Mouse (Mus musculus): ENCODE results near the gene Bcas3. TPM values are rescaled to one million over a fixed set of nuclear protein-coding genes. Genes with fewer than 3 reads are reported as not detected.

Bcas3 gene
- total and polyA plus RNA-seq, 3 experiments = 20.1 to 61.0 (median 41.3) TPM

DNA sequence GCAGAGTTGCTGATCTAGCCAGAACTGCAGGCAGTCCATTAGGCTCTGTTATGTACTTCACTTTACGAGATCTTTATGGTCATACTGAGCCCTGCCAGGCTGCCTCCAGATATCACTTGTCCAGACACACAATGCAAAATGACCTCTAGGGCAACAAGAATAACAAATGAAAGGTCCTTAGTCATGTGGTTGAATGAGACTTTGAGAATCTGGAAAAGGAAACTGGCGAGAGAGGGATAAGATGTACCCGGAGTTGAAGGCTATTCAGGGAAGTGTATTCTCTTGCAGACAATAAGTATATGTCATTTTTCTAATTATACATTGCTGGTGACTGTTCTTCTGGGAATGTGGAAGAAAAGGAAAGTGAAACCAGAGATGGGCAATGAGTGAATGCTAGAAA, 218.1 kb downstream of the Bcas3 start:
- Histone ChIP-seq H3K9me3 (replicated peaks) (no peaks in the 10 kb centered on the region), H3K4me1 (ENCODE audit: insufficient read depth, low read depth, low read length) (0 out of 2 replicates have a peak, but pooled peaks cover 2% of the 10 kb centered on the region), H3K27me3 (ENCODE audit: insufficient read depth, low read length) (peaks cover 6% of the 10 kb centered on the region), H3K4me3 (ENCODE audit: low read depth, low read length) (no peak overlapping the region), H3K36me3 (replicated peaks) (no peaks in the 10 kb centered on the region)
- ATAC-seq (ENCODE audit: extremely low read depth, insufficient number of reproducible peaks, low FRiP score, poor library complexity, severe bottlenecking) (no peak), DNase-seq (ENCODE audit: low spot score) (no peak)
- TF ChIP-seq TAL1 (conservative IDR thresholded peaks at IDR 0.05; ENCODE audit: low read depth, low read length) = no peak
- TF ChIP-seq GATA2 (IDR thresholded peaks at IDR 0.05; ENCODE audit: borderline replicate concordance, low read depth, low read length) = no peak
- TF ChIP-seq POLR2AphosphoS5 (IDR thresholded peaks at IDR 0.05; ENCODE audit: insufficient replicate concordance, low read depth, low read length) = no peak
- no peak for TF ChIP-seq CTCF (IDR thresholded peaks at IDR 0.05; ENCODE audit: low read depth, low read length)
- TF ChIP-seq GATA1 (IDR thresholded peaks at IDR 0.05; ENCODE audit: borderline replicate concordance, low read length) = no peak

DNA sequence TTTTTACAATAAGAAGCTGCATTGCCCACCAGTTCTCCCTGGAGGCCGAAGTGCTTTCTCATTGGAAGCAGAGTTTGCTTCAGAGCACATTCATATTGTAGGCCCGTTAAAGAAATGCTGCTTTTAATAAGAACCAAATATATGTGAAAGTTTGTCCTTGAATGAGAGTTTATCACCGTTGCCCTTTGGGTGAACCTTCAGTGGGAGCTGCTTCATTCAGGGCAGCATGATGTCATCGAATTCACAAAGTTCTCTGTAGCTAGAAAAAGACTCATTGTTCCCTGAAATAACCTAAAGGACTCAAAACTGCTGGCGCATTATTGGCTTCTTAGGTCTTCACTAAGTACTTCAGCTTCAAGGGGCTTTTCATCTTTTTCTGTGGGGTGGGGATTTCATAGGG, 219.0 kb downstream of the Bcas3 start:
- no peak for ATAC-seq (ENCODE audit: extremely low read depth, insufficient number of reproducible peaks, low FRiP score, poor library complexity, severe bottlenecking)
- Histone ChIP-seq H3K4me1 (ENCODE audit: insufficient read depth, low read depth, low read length) (0 out of 2 replicates have a peak, but pooled peaks cover 2% of the 10 kb centered on the region), H3K27me3 (ENCODE audit: insufficient read depth, low read length) (peaks cover 6% of the 10 kb centered on the region), H3K9me3 (replicated peaks) (no peaks in the 10 kb centered on the region), H3K36me3 (replicated peaks) (no peaks in the 10 kb centered on the region), H3K4me3 (ENCODE audit: low read depth, low read length) (no peak overlapping the region)
- no peak for TF ChIP-seq GATA2 (IDR thresholded peaks at IDR 0.05; ENCODE audit: borderline replicate concordance, low read depth, low read length)
- TF ChIP-seq CTCF (IDR thresholded peaks at IDR 0.05; ENCODE audit: low read depth, low read length) = no peak
- no peak for TF ChIP-seq GATA1 (IDR thresholded peaks at IDR 0.05; ENCODE audit: borderline replicate concordance, low read length)
- no peak for TF ChIP-seq TAL1 (conservative IDR thresholded peaks at IDR 0.05; ENCODE audit: low read depth, low read length)
- no peak for TF ChIP-seq POLR2AphosphoS5 (IDR thresholded peaks at IDR 0.05; ENCODE audit: insufficient replicate concordance, low read depth, low read length)
- no peak for DNase-seq (ENCODE audit: low spot score)

DNA sequence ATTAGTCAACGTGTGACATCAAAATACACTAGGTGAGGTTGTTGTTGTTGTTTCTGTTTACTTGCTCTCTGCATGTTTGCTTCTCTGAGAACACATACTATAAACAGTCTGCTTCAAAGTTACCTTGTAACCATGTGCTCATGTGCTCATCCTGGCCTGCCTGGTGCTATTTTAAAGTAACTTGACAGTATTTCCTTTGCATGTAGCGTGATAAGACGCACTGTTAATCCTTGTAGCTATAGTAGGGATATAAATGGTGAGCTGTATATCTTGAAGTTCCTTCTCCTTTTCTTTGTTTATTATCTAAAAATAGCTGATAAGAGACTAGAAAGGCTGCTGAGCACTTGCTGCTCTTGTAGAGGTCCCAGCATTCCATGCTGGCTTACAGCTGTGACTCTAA, 219.6 kb downstream of the Bcas3 start:
- no peak overlapping the region for H3K4me3 ChIP-seq (ENCODE audit: low read depth, low read length)
- DNase-seq (ENCODE audit: low spot score) = no peak
- TF ChIP-seq POLR2AphosphoS5 (IDR thresholded peaks at IDR 0.05; ENCODE audit: insufficient replicate concordance, low read depth, low read length) (no peak), CTCF (IDR thresholded peaks at IDR 0.05; ENCODE audit: low read depth, low read length) (no peak), GATA1 (IDR thresholded peaks at IDR 0.05; ENCODE audit: borderline replicate concordance, low read length) (no peak), TAL1 (conservative IDR thresholded peaks at IDR 0.05; ENCODE audit: low read depth, low read length) (no peak), GATA2 (IDR thresholded peaks at IDR 0.05; ENCODE audit: borderline replicate concordance, low read depth, low read length) (no peak)
- no peak for ATAC-seq (ENCODE audit: extremely low read depth, insufficient number of reproducible peaks, low FRiP score, poor library complexity, severe bottlenecking)
- H3K4me1 ChIP-seq (ENCODE audit: insufficient read depth, low read depth, low read length) = 0 out of 2 replicates have a peak, but pooled peaks cover 2% of the 10 kb centered on the region
- no peaks in the 10 kb centered on the region for H3K36me3 ChIP-seq (replicated peaks)
- no peaks in the 10 kb centered on the region for H3K9me3 ChIP-seq (replicated peaks)
- H3K27me3 ChIP-seq (ENCODE audit: insufficient read depth, low read length) = peaks cover 3% of the 10 kb centered on the region

DNA sequence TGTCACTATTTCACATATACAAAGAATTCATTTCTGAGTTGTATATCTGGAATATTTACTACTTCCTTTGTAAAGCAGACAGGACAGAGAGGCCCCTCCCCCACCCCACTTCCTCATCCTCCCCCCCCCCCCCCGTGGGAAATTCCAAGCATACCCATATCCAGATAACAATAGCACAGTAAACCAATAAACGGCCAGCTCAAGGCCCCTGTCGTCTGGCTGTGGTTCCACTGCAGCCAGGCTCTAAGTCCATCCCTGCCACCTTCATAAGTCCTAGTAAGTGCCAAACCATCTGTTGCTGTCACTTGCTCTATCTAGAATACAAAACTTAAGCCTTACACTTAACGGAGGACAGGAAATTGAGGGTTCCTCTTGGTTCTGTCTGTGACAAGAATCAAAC, 221.5 kb downstream of the Bcas3 start:
- H3K36me3 ChIP-seq (replicated peaks) = no peaks in the 10 kb centered on the region
- no peaks in the 10 kb centered on the region for H3K27me3 ChIP-seq (ENCODE audit: insufficient read depth, low read length)
- no peak for DNase-seq (ENCODE audit: low spot score)
- H3K4me3 ChIP-seq (ENCODE audit: low read depth, low read length) = no peak overlapping the region
- no peak for ATAC-seq (ENCODE audit: extremely low read depth, insufficient number of reproducible peaks, low FRiP score, poor library complexity, severe bottlenecking)
- no peaks in the 10 kb centered on the region for H3K9me3 ChIP-seq (replicated peaks)
- TF ChIP-seq TAL1 (conservative IDR thresholded peaks at IDR 0.05; ENCODE audit: low read depth, low read length) (no peak), POLR2AphosphoS5 (IDR thresholded peaks at IDR 0.05; ENCODE audit: insufficient replicate concordance, low read depth, low read length) (no peak), GATA2 (IDR thresholded peaks at IDR 0.05; ENCODE audit: borderline replicate concordance, low read depth, low read length) (no peak), GATA1 (IDR thresholded peaks at IDR 0.05; ENCODE audit: borderline replicate concordance, low read length) (no peak), CTCF (IDR thresholded peaks at IDR 0.05; ENCODE audit: low read depth, low read length) (no peak)
- H3K4me1 ChIP-seq (ENCODE audit: insufficient read depth, low read depth, low read length) = 0 out of 2 replicates have a peak, but pooled peaks cover 2% of the 10 kb centered on the region

DNA sequence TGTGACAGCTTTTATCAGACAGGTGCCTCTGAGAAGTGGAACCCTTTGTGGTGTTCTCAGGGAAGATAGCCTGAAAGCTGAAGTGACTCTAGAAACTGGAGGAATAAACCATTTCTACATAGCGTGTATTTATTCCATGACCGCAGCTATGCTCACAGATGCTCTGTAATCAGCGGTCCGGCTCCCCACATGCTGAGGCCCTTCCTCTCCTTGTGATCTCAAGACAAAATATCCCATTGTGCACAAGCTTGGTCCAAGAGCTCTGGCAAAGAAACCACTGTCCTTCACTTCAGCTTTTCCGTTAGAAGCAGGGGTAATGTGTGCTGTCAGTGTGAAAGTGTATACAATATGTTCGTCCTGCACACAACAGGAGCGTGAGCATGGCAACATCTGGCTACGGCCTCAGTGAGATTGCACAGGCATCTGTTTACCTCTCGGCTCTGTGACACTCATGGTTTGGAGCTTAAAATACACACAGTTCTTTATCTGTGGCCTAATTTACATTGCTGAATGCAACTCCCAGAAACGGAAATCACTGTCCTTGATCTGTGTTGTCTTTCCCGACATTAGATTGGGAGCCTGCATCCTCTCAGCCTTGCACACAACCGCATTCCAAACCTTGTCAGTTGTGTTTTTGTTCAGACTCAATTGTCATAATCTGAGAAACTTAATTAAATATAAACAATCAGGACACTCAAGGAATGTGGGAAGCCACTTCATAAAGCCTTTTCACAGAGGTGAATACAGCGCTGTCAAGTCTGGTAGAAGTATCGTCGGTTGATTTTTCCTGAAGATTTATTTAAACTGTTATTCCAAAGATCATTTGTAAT, 225.1 kb downstream of the Bcas3 start:
- ATAC-seq (ENCODE audit: extremely low read depth, insufficient number of reproducible peaks, low FRiP score, poor library complexity, severe bottlenecking) = no peak
- TF ChIP-seq CTCF (IDR thresholded peaks at IDR 0.05; ENCODE audit: low read depth, low read length) (no peak), GATA1 (IDR thresholded peaks at IDR 0.05; ENCODE audit: borderline replicate concordance, low read length) (no peak), GATA2 (IDR thresholded peaks at IDR 0.05; ENCODE audit: borderline replicate concordance, low read depth, low read length) (no peak), TAL1 (conservative IDR thresholded peaks at IDR 0.05; ENCODE audit: low read depth, low read length) (no peak), POLR2AphosphoS5 (IDR thresholded peaks at IDR 0.05; ENCODE audit: insufficient replicate concordance, low read depth, low read length) (no peak)

DNA sequence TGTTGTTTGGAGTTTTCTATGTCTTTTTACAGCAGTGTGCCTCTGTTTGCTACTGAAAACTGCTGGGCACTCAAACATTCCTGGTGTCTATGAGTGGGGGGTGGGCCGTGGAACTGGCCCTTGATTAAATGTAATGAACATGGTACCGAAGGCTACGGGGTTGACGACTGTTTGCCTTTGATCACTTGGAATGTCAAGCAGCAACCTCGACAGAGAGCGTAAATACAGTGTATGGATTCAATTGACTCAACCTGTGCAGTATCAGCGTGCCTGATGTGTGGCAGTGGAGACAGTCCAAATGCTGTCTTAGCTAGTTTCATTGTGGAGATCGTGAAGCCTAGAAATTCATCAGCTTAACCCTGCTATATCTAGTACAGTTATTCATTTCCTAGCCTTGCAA, 231.1 kb downstream of the Bcas3 start:
- ATAC-seq (ENCODE audit: extremely low read depth, insufficient number of reproducible peaks, low FRiP score, poor library complexity, severe bottlenecking) (no peak), DNase-seq (ENCODE audit: low spot score) (no peak)
- Histone ChIP-seq H3K4me1 (ENCODE audit: insufficient read depth, low read depth, low read length) (no peaks in the 10 kb centered on the region), H3K4me3 (ENCODE audit: low read depth, low read length) (no peak overlapping the region), H3K36me3 (replicated peaks) (peaks cover 3% of the 10 kb centered on the region), H3K27me3 (ENCODE audit: insufficient read depth, low read length) (no peaks in the 10 kb centered on the region), H3K9me3 (replicated peaks) (no peaks in the 10 kb centered on the region)
- no peak for TF ChIP-seq GATA1 (IDR thresholded peaks at IDR 0.05; ENCODE audit: borderline replicate concordance, low read length)
- TF ChIP-seq TAL1 (conservative IDR thresholded peaks at IDR 0.05; ENCODE audit: low read depth, low read length) = no peak
- TF ChIP-seq GATA2 (IDR thresholded peaks at IDR 0.05; ENCODE audit: borderline replicate concordance, low read depth, low read length) = no peak

More for the DNA sequence above, 225.1 kb downstream of the Bcas3 start:
- Histone ChIP-seq H3K27me3 (ENCODE audit: insufficient read depth, low read length) (no peaks in the 10 kb centered on the region), H3K4me3 (ENCODE audit: low read depth, low read length) (no peak overlapping the region), H3K4me1 (ENCODE audit: insufficient read depth, low read depth, low read length) (0 out of 2 replicates have a peak, but pooled peaks cover 2% of the 10 kb centered on the region), H3K36me3 (replicated peaks) (no peaks in the 10 kb centered on the region), H3K9me3 (replicated peaks) (no peaks in the 10 kb centered on the region)
- no peak for DNase-seq (ENCODE audit: low spot score)

Data from G1E (cell line).